Mouse (Mus musculus) lung, postnatal 25 days (tissue): ENCODE data around the gene Trim66.

Experiments
- DNase-seq: peaks from one replicate; pipeline ENCODE4 v3.0.0; 2022; ENCODE audit warnings: low spot score

The Trim66 gene

DNA sequence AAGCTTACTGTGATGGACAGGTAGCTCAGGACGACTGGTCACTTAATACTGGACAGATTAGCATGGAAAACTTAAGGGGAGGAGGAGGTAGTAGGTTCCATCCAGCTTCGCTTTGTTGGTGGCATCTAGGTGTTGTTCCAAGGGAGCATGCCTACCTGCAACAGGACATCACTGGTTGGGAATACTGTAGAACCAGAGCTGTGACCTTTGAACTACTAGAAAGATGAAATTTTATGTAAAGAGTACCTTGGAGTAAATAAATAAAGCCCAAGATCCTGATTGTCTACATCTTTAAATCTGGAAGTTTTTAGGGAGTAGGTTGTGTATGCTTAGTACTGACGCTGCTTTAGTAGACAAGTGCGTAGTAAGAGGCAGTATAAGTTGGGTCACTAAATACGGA is 14.2 kb upstream of the Trim66 start:
- no peak for DNase-seq

DNA sequence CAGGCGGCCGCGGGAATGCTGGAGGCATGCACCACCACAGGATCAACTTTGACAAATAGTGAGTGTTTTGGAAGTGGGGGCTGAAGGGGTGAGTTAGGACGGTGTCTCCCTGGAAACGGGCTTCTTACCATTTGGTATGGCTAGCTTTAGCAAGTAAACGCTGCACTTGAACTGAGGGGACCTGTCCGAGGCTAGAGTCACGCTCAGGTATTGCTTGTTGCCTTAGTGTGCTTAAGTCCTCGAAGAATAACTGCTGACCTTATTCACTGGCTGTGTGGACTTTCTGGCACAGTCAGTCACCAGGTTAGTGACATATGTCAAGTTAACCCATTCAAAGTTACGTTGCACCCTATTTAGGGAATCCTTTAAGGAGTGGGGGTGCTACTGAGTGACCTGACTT is 12.0 kb upstream of the Trim66 start:
- no peak for DNase-seq

DNA sequence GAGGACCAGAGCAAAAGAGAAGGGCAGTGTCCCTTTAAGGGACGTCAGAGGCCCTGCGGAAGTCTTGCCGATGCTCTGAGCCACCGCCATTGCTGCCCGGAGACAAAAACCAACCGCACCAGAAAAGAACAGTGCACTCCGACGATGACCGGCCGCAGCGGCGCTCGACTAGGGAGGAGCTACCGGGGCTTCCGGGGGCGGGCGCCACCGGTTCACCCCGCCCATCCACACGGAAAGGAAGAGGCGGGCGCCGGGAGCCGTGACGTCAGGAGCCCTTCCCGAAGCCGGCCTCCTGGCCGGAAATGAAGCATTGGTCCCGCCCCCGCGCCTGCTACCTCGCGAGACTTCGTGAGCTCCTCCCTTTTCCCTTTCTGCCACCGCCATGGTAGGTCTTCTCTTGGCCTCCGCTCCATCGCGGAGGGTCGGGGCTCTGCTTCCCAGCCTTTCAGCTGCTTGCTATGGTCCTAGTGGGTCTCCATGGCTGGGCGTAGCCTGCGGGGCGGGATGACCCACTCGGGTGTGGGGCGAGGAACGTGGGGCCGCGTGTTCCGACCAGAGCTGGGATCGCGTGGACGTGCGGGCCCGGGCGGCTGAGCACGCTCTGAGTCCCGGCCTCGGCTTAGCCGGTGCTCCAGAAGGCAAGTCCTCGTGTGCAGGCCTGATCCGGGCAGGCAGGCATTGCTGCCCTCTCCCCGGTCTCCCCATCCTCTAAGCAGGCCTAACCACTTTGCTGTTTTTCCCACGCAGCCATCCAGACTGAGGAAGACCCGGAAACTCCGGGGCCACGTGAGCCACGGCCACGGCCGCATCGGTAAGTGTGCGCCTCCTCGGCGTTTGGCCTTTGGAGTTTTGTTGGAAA is 11.1 kb upstream of the Trim66 start, which contains the start of gene Rpl27a:
TSS of gene Rpl27a (plus strand) at position 310 of the 859 bp plus-strand sequence.
- peak; percentile 98 for DNase-seq

- no peak for DNase-seq
Observed at GRCm38 (mm10) chr7:109518036-109518681, 10.2 kb upstream of the Trim66 start.

GRCm38 (mm10) chr7:109516500-109516899 is 8.6 kb upstream of the Trim66 start:
- no peak for DNase-seq

DNA sequence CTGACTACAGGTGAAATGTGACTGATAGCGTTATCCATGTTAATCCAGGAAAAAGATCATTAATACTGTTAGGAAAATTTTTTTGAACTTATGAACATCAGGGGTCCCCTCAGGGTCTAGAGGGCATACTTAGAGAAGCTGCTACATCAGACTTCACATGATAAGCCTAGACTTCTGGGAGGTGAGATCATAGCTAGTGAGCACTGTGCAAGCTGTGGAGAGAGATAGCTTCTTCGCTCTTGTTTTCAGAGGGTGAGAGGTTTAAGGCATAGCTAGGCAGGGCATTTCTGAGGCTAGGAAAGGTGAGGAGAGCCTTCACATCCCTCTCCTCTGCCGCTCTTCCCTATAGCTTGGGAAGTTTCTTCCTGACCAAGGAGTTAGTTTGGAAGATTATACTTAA is 3.9 kb upstream of the Trim66 start:
- DNase-seq = no peak

GRCm38 (mm10) chr7:109510799-109511198 is 2.9 kb upstream of the Trim66 start:
- DNase-seq = no peak

- DNase-seq = no peak
Observed at GRCm38 (mm10) chr7:109507572-109507971, 362 bp downstream of the Trim66 start.

DNA sequence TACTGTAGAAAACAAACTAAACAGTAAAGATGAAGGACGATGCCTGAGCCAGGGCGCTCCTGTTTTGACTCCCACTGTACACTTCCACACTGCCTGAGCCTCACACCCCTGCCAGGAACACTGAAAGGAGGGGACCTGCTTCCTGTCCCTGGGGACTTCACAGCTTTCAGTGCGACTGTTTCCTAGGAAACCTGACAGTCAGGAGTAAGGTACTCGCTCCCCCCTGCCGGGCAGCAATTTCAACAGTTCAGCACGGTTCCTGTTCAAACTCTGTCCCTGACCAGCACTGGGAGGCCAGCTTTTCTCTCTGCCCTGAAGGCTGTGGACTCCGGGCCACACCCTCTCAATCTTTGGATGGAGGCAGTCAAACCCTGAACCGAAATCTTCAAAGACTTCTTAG is 815 bp downstream of the Trim66 start:
- DNase-seq = no peak

DNA sequence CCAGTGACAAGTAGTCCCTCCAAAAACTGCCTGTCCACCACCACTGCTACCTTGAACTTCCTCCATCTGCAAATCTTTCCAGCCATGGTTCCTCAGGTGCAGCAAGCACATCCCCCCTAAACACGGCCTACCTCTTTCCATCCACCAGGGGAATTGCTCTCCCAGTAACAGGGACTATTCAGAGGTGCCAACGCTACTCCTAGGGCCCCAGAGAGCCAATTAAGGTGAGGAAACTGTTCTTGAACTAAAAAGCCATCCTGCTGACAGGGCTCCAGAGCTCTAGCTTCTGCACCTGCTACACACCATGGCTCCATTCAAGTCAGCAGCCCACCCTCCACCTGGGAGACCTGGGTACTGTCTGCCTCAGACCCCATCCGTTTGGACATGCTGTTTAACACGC is 10.4 kb downstream of the Trim66 start:
- no peak for DNase-seq

GRCm38 (mm10) chr7:109493319-109494316 is 14.3 kb downstream of the Trim66 start:
- no peak for DNase-seq

GRCm38 (mm10) chr7:109492616-109493318 is 15.2 kb downstream of the Trim66 start:
- DNase-seq = no peak

DNA sequence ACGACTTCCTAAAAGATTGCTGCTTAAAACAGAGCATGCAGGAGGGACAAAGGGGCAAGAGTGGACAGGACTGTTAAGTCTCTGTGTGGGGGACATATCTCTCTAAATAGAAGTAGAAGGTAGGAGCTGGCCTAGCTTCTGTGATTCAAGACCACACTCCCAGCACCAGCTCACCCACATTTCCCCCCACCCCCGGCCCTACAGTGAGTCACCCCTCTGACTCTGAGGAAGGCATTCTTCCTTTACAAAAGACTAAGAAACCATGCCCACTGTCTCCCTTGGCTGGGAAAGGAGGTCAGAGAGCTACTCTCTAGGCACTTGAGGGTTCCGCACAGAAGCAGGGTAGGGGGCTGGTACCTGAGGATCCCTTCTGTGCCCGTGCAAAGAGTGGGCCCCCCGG is 23.7 kb downstream of the Trim66 start:
- no peak for DNase-seq

DNA sequence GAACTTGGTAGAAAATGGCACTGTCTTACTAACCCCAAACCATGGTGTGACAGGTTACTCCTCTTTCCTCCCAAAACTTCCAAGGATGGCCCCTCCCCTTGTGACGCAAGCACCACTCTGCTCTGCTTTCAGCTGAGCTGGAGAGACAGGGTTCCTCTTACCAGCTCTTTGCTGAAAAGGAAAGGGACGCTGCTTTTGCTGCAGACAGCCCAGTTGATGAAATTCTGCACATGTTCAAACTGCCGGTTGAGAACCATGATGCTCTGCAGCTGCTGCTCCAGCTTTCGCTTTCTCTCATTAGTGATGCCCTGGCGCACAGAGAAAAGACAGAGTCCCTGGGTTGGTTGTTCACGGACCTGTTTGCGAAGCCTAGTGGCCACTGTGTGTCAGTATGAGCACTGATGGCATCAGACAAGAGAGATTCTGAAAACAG is 27.2 kb downstream of the Trim66 start:
- peak; percentile 11 for DNase-seq

GRCm38 (mm10) chr7:109477926-109478325 is 30.0 kb downstream of the Trim66 start:
- DNase-seq = no peak

- no peak for DNase-seq
Observed at GRCm38 (mm10) chr7:109470700-109471099, 37.2 kb downstream of the Trim66 start.

GRCm38 (mm10) chr7:109468262-109468701 is 39.7 kb downstream of the Trim66 start:
- DNase-seq = peak; percentile 39

DNA sequence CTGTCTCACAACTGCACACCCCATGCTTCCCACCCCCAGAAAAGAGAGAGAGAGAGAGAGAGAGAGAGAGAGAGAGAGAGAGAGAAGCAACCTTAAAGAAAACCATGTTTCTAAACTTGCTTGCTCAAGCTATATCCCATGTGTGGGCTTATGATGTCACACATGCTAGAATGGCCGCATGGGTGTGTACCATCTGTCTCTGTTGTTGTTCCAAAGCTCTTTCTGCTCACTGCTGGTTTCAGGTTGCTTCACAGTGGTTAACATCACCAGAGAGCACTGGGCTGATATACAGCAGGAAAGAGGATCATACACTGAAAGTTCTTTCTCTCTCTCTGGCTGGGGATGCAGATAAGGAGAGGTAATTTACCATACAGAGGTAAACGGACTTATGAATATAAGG is 40.3 kb downstream of the Trim66 start:
- no peak for DNase-seq

DNA sequence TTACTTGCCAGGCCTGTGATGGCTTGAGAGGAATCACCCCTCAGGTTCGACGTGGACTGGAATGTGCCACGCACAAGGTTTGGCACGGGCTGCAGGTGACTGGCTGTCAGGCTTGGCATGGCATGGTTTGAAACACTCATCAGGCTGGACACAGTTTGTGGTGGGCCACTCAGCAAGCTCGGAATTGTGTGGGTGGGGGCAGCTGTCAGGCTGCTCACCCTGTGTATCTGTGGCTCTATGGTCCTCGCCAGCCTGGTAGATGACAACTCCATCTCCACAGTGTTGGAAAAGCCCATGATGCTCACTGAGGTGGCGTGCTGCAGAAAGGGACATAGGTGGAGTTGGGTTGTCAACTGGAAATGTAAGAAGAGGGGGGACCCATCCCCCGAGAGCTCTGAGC is 47.2 kb downstream of the Trim66 start:
- DNase-seq = no peak

- no peak for DNase-seq
Observed at GRCm38 (mm10) chr7:109456563-109456962, 51.4 kb downstream of the Trim66 start.

GRCm38 (mm10) chr7:109455748-109456147 is 52.2 kb downstream of the Trim66 start:
- no peak for DNase-seq
